Mouse (Mus musculus) urinary bladder, postnatal 36 days (tissue): ENCODE measurements at regions not wholly inside any gene's neighbourhood (a gene's known extent, or its start where the extent isn't known, plus 50 kb on each side); places are given as distances from the start of the nearest gene placed in this dataset.
"Not testable (repeated sequence)": the region's sequence is repeated elsewhere in the genome, so short reads cannot be mapped to it uniquely, and the experiment has no call there.

Source experiments
- DNase-seq, 2 experiments: peaks; one replicate each; pipeline ENCODE4 v3.0.0; 2022; ENCODE audit warnings: low spot score in 2 of 2, mixed read lengths in 1 of 2

GRCm38 (mm10) chr15:93189266-93189855 lies 85.6 kb downstream of the Gxylt1 start:
- DNase-seq: no peak

- no peak for DNase-seq
Measured at GRCm38 (mm10) chr15:93176221-93176620, 98.8 kb downstream of the Gxylt1 start.

- DNase-seq: no peak
Measured at GRCm38 (mm10) chr15:93168784-93169183, 106.2 kb downstream of the Gxylt1 start.

- no peak for DNase-seq
Measured at GRCm38 (mm10) chr15:93167451-93167850, 107.5 kb downstream of the Gxylt1 start.

GRCm38 (mm10) chr15:93161924-93162910 lies 112.8 kb downstream of the Gxylt1 start:
- DNase-seq: no peak

- DNase-seq: no peak
Measured at GRCm38 (mm10) chr15:93161329-93161728, 113.7 kb downstream of the Gxylt1 start.

GRCm38 (mm10) chr15:93155756-93156155 lies 119.2 kb downstream of the Gxylt1 start:
- DNase-seq: no peak

- no peak for DNase-seq
Measured at GRCm38 (mm10) chr15:93154022-93154421, 121.0 kb downstream of the Gxylt1 start.

- no peak for DNase-seq
Measured at GRCm38 (mm10) chr15:93144899-93145298, 130.1 kb downstream of the Gxylt1 start.

- no peak for DNase-seq
Measured at GRCm38 (mm10) chr15:93144264-93144663, 130.7 kb downstream of the Gxylt1 start.

- DNase-seq: no peak
Measured at GRCm38 (mm10) chr15:93133379-93133778, 141.6 kb downstream of the Gxylt1 start.

GRCm38 (mm10) chr15:93131056-93131455 lies 143.9 kb downstream of the Gxylt1 start:
- DNase-seq: no peak

- no peak for DNase-seq
Measured at GRCm38 (mm10) chr15:93125261-93125660, 149.7 kb downstream of the Gxylt1 start.

GRCm38 (mm10) chr15:93121156-93121555 lies 153.8 kb downstream of the Gxylt1 start:
- peak; percentile 2 to 9 for DNase-seq

GRCm38 (mm10) chr15:93117806-93118205 lies 157.2 kb downstream of the Gxylt1 start:
- not testable (repeated sequence) for DNase-seq

GRCm38 (mm10) chr15:93115674-93116102 lies 159.3 kb downstream of the Gxylt1 start:
- DNase-seq: no peak

- no peak for DNase-seq
Measured at GRCm38 (mm10) chr15:93104936-93105335, 170.0 kb downstream of the Gxylt1 start.

- DNase-seq: no peak
Measured at GRCm38 (mm10) chr15:93103426-93103825, 171.6 kb downstream of the Gxylt1 start.

- no peak for DNase-seq
Measured at GRCm38 (mm10) chr15:93101881-93102280, 173.1 kb downstream of the Gxylt1 start.

GRCm38 (mm10) chr15:93100837-93101236 lies 174.1 kb downstream of the Gxylt1 start:
- no peak for DNase-seq

- no peak for DNase-seq
Measured at GRCm38 (mm10) chr15:93099840-93100239, 175.1 kb downstream of the Gxylt1 start.

GRCm38 (mm10) chr15:93096335-93096734 lies 178.6 kb downstream of the Gxylt1 start:
- DNase-seq: no peak

- no peak for DNase-seq
Measured at GRCm38 (mm10) chr15:93095224-93095623, 179.8 kb downstream of the Gxylt1 start.
